Mouse (Mus musculus): ENCODE data around the gene Vtn. TPM values are rescaled to one million over a fixed set of nuclear protein-coding genes. Genes with fewer than 3 reads are reported as not detected.

The Vtn gene
- polyA plus RNA-seq, 1 experiment from 2014 or later = 91.3 TPM

DNA sequence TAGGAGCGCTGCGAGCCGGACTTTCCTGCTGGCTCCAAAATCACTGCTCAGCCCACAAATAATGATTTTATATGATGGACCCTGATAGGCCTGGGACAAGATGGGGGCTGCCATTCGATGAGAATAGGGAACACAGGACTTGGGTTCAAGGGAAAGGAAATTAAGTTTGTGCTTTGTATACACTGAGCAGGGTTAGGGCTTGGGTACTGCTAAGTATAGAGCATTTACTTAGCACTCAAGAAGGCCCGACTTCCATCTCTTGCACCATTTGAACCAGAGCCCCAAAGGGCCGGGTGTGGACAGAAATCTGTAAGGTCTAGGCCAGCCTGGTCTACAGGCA, 52.1 kb downstream of the Vtn start:
- Histone ChIP-seq H3K4me2 (ENCODE audit: low read depth, low read length) (peak overlapping the region; percentile 85), H3K9ac (replicated peaks; ENCODE audit: low read depth, low read length) (peak overlapping the region; percentile 57), H3K4me3 (ENCODE audit: low read depth, low read length) (peak overlapping the region; percentile 56), H3K36me3 (ENCODE audit: control insufficient read depth, insufficient read depth, low read length) (no peaks in the 10 kb centered on the region), H3K27me3 (ENCODE audit: control insufficient read depth, insufficient read depth, low read length) (no peaks in the 10 kb centered on the region), H3K4me1 (ENCODE audit: control insufficient read depth, insufficient read depth, low read length) (peaks cover 12% of the 10 kb centered on the region), H3K9me3 (ENCODE audit: control insufficient read depth, low read length) (no peaks in the 10 kb centered on the region), H3K27ac (ENCODE audit: low read depth, low read length) (peak overlapping the region; percentile 88)
- peak; percentile 33 for ATAC-seq (ENCODE audit: low read depth)
- WGBS = 36% methylated on average over 6 of the region's 6 CpGs

Other genes starting within 250 kb of the Vtn start
- gene 2610507B11Rik, start 237.3 kb upstream of the Vtn start, polyA plus RNA-seq (2014; fragmentation: Nextera tagmentation; extraction: Ambion mirVana) = 63.2 and 73.7 TPM in 2 replicates
- gene BC030499, start 208.2 kb upstream of the Vtn start, polyA plus RNA-seq (2014; fragmentation: Nextera tagmentation; extraction: Ambion mirVana) = 0.08 and 0.30 TPM in 2 replicates
- 3.4 and 3.5 TPM in 2 replicates for gene Spag5, start 197.6 kb upstream of the Vtn start, polyA plus RNA-seq (2014; fragmentation: Nextera tagmentation; extraction: Ambion mirVana)
- 245 and 350 TPM in 2 replicates for gene Aldoc, start 176.1 kb upstream of the Vtn start, polyA plus RNA-seq (2014; fragmentation: Nextera tagmentation; extraction: Ambion mirVana)
- gene Pigs, start 170.7 kb upstream of the Vtn start, polyA plus RNA-seq (2014; fragmentation: Nextera tagmentation; extraction: Ambion mirVana) = 71.4 and 80.0 TPM in 2 replicates
- 74.8 and 91.5 TPM in 2 replicates for gene Unc119, start 155.6 kb upstream of the Vtn start, polyA plus RNA-seq (2014; fragmentation: Nextera tagmentation; extraction: Ambion mirVana)
- gene Foxn1, start 112.5 kb upstream of the Vtn start, polyA plus RNA-seq (2014; fragmentation: Nextera tagmentation; extraction: Ambion mirVana) = not detected in 2 replicates
- gene Slc13a2, start 76.9 kb upstream of the Vtn start, polyA plus RNA-seq (2014; fragmentation: Nextera tagmentation; extraction: Ambion mirVana) = not detected in 2 replicates
- 26.1 and 27.6 TPM in 2 replicates for gene Slc46a1, start 33.4 kb upstream of the Vtn start, polyA plus RNA-seq (2014; fragmentation: Nextera tagmentation; extraction: Ambion mirVana)
- 54.3 and 56.1 TPM in 2 replicates for gene Sarm1, start 1.3 kb upstream of the Vtn start, polyA plus RNA-seq (2014; fragmentation: Nextera tagmentation; extraction: Ambion mirVana)
- not detected in 2 replicates for gene Sebox, start 4.4 kb downstream of the Vtn start, polyA plus RNA-seq (2014; fragmentation: Nextera tagmentation; extraction: Ambion mirVana)
- 104 and 108 TPM in 2 replicates for gene Tmem199, start 13.1 kb downstream of the Vtn start, polyA plus RNA-seq (2014; fragmentation: Nextera tagmentation; extraction: Ambion mirVana)
- gene Poldip2, start 13.1 kb downstream of the Vtn start, polyA plus RNA-seq (2014; fragmentation: Nextera tagmentation; extraction: Ambion mirVana) = 169 and 191 TPM in 2 replicates
- gene Tnfaip1, start 37.2 kb downstream of the Vtn start, polyA plus RNA-seq (2014; fragmentation: Nextera tagmentation; extraction: Ambion mirVana) = 49.3 and 55.0 TPM in 2 replicates
- 122 and 124 TPM in 2 replicates for gene Ift20, start 37.3 kb downstream of the Vtn start, polyA plus RNA-seq (2014; fragmentation: Nextera tagmentation; extraction: Ambion mirVana)
- gene Tmem97, start 51.7 kb downstream of the Vtn start, polyA plus RNA-seq (2014; fragmentation: Nextera tagmentation; extraction: Ambion mirVana) = 38.0 and 43.0 TPM in 2 replicates
- gene Nlk, start 198.3 kb downstream of the Vtn start, polyA plus RNA-seq (2014; fragmentation: Nextera tagmentation; extraction: Ambion mirVana) = 29.4 and 31.2 TPM in 2 replicates

Data from neural tube, embryonic 14.5 days (tissue).